Mouse (Mus musculus): Measurements from ENCODE around the gene Tmem114. TPM values are rescaled to one million over a fixed set of nuclear protein-coding genes. Genes with fewer than 3 reads are reported as not detected.

Gene Tmem114
- polyA plus RNA-seq, 1 experiment from 2014 or later, result not detected

- H3K9ac ChIP-seq, result no peak overlapping the region
- peaks cover 5% of the 10 kb centered on the region; the same call in 1 of the 2 replicates for H3K27me3 ChIP-seq
- no peaks in the 10 kb centered on the region for H3K9me3 ChIP-seq (replicated peaks)
- no peak overlapping the region for H3K4me3 ChIP-seq
- no peak overlapping the region for H3K4me2 ChIP-seq
- WGBS, result 78% methylated on average over 2 of the region's 2 CpGs
- H3K27ac ChIP-seq, result no peak overlapping the region
- H3K36me3 ChIP-seq (ENCODE audit: poor library complexity, severe bottlenecking), result no peaks in the 10 kb centered on the region
- ATAC-seq, result no peak
- H3K4me1 ChIP-seq, result peaks cover 2% of the 10 kb centered on the region
Measured at GRCm38 (mm10) chr16:8402663-8403062, 22.3 kb downstream of the Tmem114 start.

- no peak overlapping the region for H3K27ac ChIP-seq
- H3K4me1 ChIP-seq, result peaks cover 7% of the 10 kb centered on the region
- H3K4me3 ChIP-seq, result no peak overlapping the region
- no peaks in the 10 kb centered on the region for H3K36me3 ChIP-seq (ENCODE audit: poor library complexity, severe bottlenecking)
- no peak for ATAC-seq
- WGBS, result 73% methylated on average over 9 of the region's 9 CpGs
- peaks cover 5% of the 10 kb centered on the region; the same call in 1 of the 2 replicates for H3K27me3 ChIP-seq
- no peak overlapping the region for H3K9ac ChIP-seq
- no peak overlapping the region for H3K4me2 ChIP-seq
- no peaks in the 10 kb centered on the region for H3K9me3 ChIP-seq (replicated peaks)
Measured at GRCm38 (mm10) chr16:8401171-8401955, 23.6 kb downstream of the Tmem114 start.

DNA sequence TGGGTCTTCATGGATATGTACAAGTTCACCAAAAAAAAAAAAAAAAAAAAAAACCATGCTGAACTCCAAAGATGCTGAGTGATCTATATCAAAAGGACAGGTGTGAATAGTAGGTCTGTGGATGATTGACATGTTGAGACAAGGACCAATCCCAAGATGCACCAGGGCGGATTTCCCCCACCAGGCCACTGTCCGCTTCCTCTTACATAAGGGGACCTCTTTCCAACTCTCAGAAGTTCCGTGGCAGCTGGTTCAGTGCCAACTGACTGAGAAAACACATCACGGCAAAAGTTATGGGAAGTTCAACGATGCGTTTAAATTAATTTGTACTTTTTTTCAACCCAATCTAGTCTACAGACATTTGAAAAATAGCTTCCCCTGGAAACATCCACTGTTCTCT lies 25.1 kb downstream of the Tmem114 start:
- no peak overlapping the region for H3K27ac ChIP-seq
- no peak overlapping the region for H3K4me3 ChIP-seq
- H3K36me3 ChIP-seq (ENCODE audit: poor library complexity, severe bottlenecking), result no peaks in the 10 kb centered on the region
- no peak for ATAC-seq
- no peaks in the 10 kb centered on the region for H3K9me3 ChIP-seq (replicated peaks)
- no peak overlapping the region for H3K4me2 ChIP-seq
- H3K9ac ChIP-seq, result no peak overlapping the region
- peaks cover 7% of the 10 kb centered on the region for H3K4me1 ChIP-seq
- H3K27me3 ChIP-seq, result no peaks in the 10 kb centered on the region
- 87% methylated on average over 6 of the region's 6 CpGs for WGBS

- Histone ChIP-seq H3K9ac (no peak overlapping the region), H3K27ac (no peak overlapping the region), H3K27me3 (no peaks in the 10 kb centered on the region), H3K9me3 (replicated peaks) (no peaks in the 10 kb centered on the region), H3K36me3 (ENCODE audit: poor library complexity, severe bottlenecking) (no peaks in the 10 kb centered on the region), H3K4me3 (no peak overlapping the region), H3K4me1 (peaks cover 7% of the 10 kb centered on the region), H3K4me2 (no peak overlapping the region)
- ATAC-seq, result no peak
Measured at GRCm38 (mm10) chr16:8394946-8395345, 30.0 kb downstream of the Tmem114 start.

DNA sequence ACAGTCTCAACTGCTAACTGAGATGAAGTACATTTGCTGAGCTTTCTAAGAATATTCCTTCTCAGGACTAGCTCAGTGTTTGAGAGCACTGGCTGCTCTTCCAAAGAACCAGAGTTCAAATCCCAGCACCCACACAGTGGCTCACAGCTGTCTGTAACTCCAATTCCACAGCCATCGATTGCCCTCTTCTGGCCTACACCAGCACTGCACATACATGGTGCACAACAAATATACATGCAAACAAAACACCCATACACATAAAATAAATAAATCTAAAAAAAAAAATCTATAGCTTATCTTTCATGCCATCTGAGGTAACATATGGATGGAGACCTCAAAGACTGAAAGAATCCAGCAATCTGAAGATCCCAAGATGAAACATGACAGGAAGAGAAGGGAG lies 36.4 kb downstream of the Tmem114 start:
- Histone ChIP-seq H3K4me3 (no peak overlapping the region), H3K4me1 (no peaks in the 10 kb centered on the region), H3K27ac (no peak overlapping the region), H3K27me3 (no peaks in the 10 kb centered on the region), H3K36me3 (ENCODE audit: poor library complexity, severe bottlenecking) (no peaks in the 10 kb centered on the region), H3K4me2 (no peak overlapping the region), H3K9ac (no peak overlapping the region), H3K9me3 (replicated peaks) (no peaks in the 10 kb centered on the region)
- no peak for ATAC-seq
- WGBS, result 94% methylated on average over 1 of the region's 1 CpGs

GRCm38 (mm10) chr16:8386386-8386785 lies 38.5 kb downstream of the Tmem114 start:
- Histone ChIP-seq H3K9ac (no peak overlapping the region), H3K4me2 (no peak overlapping the region), H3K27ac (no peak overlapping the region), H3K36me3 (ENCODE audit: poor library complexity, severe bottlenecking) (no peaks in the 10 kb centered on the region), H3K9me3 (replicated peaks) (no peaks in the 10 kb centered on the region), H3K27me3 (no peaks in the 10 kb centered on the region), H3K4me1 (no peaks in the 10 kb centered on the region), H3K4me3 (no peak overlapping the region)
- no peak for ATAC-seq
- WGBS, result 71% methylated on average over 6 of the region's 6 CpGs

DNA sequence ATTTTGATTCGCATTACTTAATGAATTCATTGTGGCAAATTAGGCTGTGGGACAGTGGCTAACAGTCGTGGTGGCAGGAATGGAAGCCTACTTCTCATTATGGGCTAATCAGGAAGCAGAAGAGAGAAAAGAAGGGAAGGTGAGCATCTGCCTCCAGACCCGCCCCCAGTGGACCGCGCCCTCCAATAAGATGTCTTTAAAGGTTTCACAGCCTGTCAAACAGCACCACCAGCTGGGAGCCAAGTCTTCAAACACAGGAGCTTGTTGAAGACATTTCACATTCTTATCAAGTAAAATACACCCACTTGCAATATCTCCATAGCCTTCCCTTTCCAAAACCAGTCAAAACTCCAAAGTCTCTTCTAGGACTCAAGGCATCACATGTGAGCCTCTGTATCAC lies 39.3 kb downstream of the Tmem114 start:
- Histone ChIP-seq H3K4me1 (no peaks in the 10 kb centered on the region), H3K4me2 (no peak overlapping the region), H3K36me3 (ENCODE audit: poor library complexity, severe bottlenecking) (no peaks in the 10 kb centered on the region), H3K9me3 (replicated peaks) (no peaks in the 10 kb centered on the region), H3K27ac (no peak overlapping the region), H3K4me3 (no peak overlapping the region), H3K9ac (no peak overlapping the region), H3K27me3 (no peaks in the 10 kb centered on the region)
- 69% methylated on average over 5 of the region's 5 CpGs for WGBS
- no peak for ATAC-seq

DNA sequence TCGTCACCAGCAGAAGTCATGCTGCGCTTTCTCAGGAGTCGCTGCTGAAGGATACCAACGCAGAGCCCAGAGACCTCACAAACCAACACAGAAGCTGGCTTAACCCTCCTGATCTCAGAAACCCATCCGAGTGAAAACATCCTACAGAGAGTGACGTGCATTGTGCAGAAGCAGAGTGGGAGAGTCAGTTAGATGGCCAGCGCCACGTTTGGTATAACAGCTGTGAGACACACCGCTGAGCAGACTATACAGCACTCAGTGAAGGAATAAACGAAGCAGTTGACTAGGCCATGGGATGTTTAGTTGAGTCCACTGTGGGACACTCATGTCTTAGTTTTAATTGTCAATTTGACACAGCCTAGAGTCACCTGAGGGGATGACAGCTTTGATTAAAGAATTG lies 40.2 kb downstream of the Tmem114 start:
- H3K4me1 ChIP-seq, result no peaks in the 10 kb centered on the region
- H3K9me3 ChIP-seq (replicated peaks), result no peaks in the 10 kb centered on the region
- no peaks in the 10 kb centered on the region for H3K27me3 ChIP-seq
- no peak for ATAC-seq
- WGBS, result 67% methylated on average over 10 of the region's 10 CpGs
- H3K27ac ChIP-seq, result no peak overlapping the region
- no peak overlapping the region for H3K9ac ChIP-seq
- H3K4me2 ChIP-seq, result no peak overlapping the region
- H3K4me3 ChIP-seq, result no peak overlapping the region
- no peaks in the 10 kb centered on the region for H3K36me3 ChIP-seq (ENCODE audit: poor library complexity, severe bottlenecking)

DNA sequence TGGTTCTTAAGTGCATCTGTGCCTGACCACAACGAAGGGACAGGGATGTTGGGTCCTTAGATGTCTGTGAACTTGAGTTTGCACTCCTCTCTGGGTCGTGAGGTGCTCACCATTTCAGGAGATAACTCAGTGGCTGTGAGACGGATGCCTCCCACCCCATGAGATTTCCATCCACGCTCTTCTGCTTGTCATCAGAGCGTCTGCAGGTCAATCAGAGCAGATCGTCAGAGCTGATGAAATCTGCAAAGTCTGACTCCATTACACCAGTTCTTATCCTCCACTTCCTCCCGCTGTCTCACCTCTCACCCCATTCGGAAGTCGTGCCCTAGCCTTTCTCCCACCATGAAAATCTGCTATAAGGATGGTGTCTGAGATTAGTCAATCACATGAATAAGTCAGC lies 41.5 kb downstream of the Tmem114 start:
- Histone ChIP-seq H3K9ac (no peak overlapping the region), H3K4me2 (no peak overlapping the region), H3K4me1 (no peaks in the 10 kb centered on the region), H3K36me3 (ENCODE audit: poor library complexity, severe bottlenecking) (no peaks in the 10 kb centered on the region), H3K27me3 (no peaks in the 10 kb centered on the region), H3K27ac (no peak overlapping the region), H3K9me3 (replicated peaks) (no peaks in the 10 kb centered on the region), H3K4me3 (no peak overlapping the region)
- WGBS, result 88% methylated on average over 9 of the region's 9 CpGs
- no peak for ATAC-seq

GRCm38 (mm10) chr16:8363066-8363465 lies 61.9 kb downstream of the Tmem114 start:
- no peak overlapping the region for H3K4me2 ChIP-seq
- no peaks in the 10 kb centered on the region for H3K27me3 ChIP-seq
- H3K27ac ChIP-seq, result no peak overlapping the region
- H3K9me3 ChIP-seq (replicated peaks), result no peaks in the 10 kb centered on the region
- H3K36me3 ChIP-seq (ENCODE audit: poor library complexity, severe bottlenecking), result no peaks in the 10 kb centered on the region
- H3K4me3 ChIP-seq, result no peak overlapping the region
- no peak overlapping the region for H3K9ac ChIP-seq
- no peak for ATAC-seq
- WGBS, result 73% methylated on average over 3 of the region's 3 CpGs
- no peaks in the 10 kb centered on the region for H3K4me1 ChIP-seq

Other genes with a start within 250 kb of the Tmem114 start
- gene Mettl22, start 45.7 kb upstream of the Tmem114 start, polyA plus RNA-seq (2015; fragmentation: Nextera tagmentation; extraction: Ambion mirVana), result 28.9 and 31.6 TPM in 2 replicates
- gene Abat, start 88.3 kb upstream of the Tmem114 start, polyA plus RNA-seq (2015; fragmentation: Nextera tagmentation; extraction: Ambion mirVana), result 42.7 and 47.7 TPM in 2 replicates
- 50.8 and 55.3 TPM in 2 replicates for gene Pmm2, start 212.5 kb upstream of the Tmem114 start, polyA plus RNA-seq (2015; fragmentation: Nextera tagmentation; extraction: Ambion mirVana)
- gene Tmem186, start 212.6 kb upstream of the Tmem114 start, polyA plus RNA-seq (2015; fragmentation: Nextera tagmentation; extraction: Ambion mirVana), result 22.9 and 26.9 TPM in 2 replicates
- 190 and 211 TPM in 2 replicates for gene Carhsp1, start 247.0 kb upstream of the Tmem114 start, polyA plus RNA-seq (2015; fragmentation: Nextera tagmentation; extraction: Ambion mirVana)

All from forebrain, embryonic 13.5 days (tissue).